Mouse (Mus musculus) adrenal gland, postnatal 10 days (tissue): ENCODE measurements around the gene Erg. TPM values are rescaled to one million over a fixed set of nuclear protein-coding genes. Genes with fewer than 3 reads are reported as not detected.
A peak's percentile ranks its signal among the peaks of the same experiment; 100 is the strongest.

Experiments used
- DNase-seq: peaks from one replicate; pipeline ENCODE4 v3.0.0; 2021; ENCODE audit warnings: mixed read lengths
- long read RNA-seq, 2 experiments: library from polyadenylated mRNA; stranded (forward); transcript quantifications; one replicate each; pipeline ENCODE4 v2.0.0; 2021
- total RNA-seq, 2 experiments: library from RNA; stranded (reverse); gene quantifications; 2 replicates each; pipeline ENCODE4 v1.2.3; 2021

Erg gene
- total RNA-seq, result 10 to 100 TPM; 27.5 to 29.6 TPM
- long read RNA-seq, experiment 1, partial matches to known transcripts, result 0 of 8 reads
- long read RNA-seq, experiment 1, other reads (novel, unspliced or antisense), result 7 of 8 reads
- long read RNA-seq, experiment 2, partial matches to known transcripts, result 1 of 5 reads
- long read RNA-seq, experiment 2, other reads (novel, unspliced or antisense), result 4 of 5 reads

DNA sequence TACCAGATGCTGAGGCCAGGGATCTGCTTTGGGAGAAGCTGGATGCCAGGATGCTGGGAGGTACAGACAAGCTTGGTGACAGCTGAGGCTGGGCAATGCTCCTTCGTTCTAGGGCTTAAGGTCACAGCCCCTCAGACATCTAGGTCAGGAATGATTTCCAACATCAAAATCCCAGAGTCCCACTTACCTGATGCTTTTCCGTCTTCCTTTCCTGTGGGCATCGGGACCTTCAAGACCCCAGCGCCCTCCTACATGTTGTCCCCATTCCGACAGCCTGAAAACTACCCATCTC is at the start of gene Erg:
Erg (minus strand) TSS at position 283 of the 292 bp plus-strand sequence.
- DNase-seq, result no peak

DNA sequence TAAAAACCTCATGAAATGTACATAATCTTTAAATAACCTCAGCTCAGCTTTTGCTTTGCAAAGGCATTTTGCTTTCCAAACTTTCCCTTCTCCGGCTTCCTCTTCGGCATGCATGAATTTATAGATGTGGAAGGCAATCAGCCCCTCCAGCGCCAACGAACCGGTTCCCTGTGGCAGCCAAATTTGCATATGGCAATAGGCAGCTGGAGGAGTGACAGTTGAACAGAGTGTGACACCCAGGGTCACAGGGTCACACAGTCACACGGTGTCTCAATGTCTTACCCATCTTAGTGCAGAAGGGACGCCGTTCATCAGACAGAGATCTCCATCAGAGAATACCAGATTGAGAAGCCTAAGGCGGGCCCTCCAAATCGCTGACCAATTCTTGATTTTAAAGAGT is 45.4 kb upstream of the Erg start:
- DNase-seq, result no peak

DNA sequence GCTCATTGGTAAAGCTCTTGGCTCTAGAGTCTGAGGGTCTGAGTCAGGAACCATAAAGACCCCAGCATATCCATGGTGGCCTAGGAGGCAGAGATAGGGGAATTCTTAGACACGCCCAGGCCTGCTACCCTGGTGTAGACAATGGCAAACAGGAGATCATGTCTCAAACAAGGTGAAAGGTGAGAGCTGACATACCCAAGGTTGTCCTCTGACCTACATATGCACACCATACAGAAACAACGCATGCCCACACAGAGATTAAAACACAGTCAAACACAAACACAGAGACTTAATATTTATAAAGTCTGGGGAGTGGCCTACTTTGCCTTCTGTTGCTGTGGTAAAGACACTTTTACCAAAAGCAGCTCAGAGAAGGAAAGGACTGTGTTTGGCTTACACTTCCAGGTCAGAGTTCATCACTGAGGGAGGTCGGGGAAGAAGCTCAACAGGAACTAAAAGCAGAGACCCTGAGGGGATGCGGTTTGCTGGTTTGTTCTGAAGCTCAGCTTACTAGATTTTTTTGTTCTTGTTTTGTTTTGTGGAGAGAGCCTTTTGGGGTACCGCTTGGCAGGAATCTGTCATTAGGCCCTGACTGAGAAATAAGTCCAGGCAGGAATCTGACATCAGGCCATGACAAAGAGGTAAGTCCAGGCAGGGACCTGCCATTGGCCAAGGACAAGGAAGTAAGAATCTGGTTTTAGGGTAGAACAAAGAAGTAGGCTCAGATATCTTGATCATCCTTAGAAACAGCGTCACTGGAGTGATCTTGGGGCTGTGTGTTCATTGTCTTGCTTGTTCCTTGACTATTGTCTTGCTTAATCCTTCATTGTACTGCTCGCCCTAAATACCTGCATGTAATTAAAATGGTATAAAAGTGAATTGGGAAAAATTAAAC is 37.7 kb upstream of the Erg start:
- DNase-seq, result no peak

DNA sequence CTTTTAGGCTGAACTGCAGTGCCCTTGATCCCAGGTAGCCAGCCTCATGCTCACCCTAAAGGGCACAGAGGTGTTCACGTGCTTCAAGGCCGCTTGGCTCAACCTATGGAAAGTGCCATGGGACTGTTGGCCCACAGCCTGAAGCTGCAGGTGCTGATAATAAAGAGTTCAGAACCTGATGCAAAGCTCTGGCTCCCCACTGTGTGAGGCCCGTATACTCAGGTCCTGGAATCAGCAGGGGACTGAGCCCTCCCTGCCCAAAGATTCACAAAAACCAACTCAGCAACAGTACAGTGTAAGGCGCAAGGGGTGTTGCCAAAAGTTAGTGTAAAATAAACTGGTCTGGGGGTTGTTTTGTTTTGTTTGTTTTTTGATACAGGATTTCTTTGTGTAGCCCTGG is 36.7 kb upstream of the Erg start:
- DNase-seq, result no peak

DNA sequence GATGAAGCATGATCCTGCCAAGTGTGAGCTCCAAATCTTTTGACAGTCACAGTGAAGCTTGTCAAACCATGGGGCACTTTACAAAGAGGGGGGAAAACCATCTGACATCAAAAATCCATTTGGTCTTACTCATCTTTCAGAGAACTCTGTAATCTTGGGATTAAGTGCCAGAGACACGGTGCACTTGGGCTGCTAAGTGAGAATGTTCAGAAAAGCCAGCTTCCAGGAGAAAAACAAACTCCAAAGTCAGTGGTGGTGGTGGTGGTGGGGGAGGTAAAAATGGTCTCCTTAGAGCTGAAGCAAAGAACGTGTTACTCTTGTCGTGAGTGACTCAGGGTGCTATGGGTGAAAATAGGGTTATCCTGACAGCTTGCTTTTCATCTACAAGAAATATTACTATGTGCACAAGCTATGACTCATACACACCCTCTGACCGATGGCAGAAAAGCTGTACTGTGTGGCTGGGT is 33.5 kb upstream of the Erg start:
- DNase-seq, result no peak

DNA sequence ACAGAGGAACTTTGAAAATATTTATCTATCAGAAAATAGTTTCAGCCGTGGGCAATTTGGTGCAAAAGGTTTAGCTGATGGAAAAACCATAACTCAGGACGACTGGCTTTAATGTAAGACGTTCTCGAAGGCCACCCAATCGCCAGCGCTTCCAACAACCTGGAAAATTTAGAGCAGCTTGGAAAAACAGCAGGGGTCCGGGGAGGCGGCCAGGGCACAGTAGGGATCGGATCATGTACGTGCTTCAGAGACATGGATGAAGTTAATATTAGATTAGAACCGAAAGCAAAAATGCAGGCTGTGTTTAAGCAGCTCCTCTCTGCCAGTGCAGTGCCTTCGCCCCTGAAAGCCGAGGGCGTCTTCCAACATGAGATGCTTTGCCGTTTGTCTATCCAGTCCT is 31.8 kb upstream of the Erg start:
- DNase-seq, result no peak

DNA sequence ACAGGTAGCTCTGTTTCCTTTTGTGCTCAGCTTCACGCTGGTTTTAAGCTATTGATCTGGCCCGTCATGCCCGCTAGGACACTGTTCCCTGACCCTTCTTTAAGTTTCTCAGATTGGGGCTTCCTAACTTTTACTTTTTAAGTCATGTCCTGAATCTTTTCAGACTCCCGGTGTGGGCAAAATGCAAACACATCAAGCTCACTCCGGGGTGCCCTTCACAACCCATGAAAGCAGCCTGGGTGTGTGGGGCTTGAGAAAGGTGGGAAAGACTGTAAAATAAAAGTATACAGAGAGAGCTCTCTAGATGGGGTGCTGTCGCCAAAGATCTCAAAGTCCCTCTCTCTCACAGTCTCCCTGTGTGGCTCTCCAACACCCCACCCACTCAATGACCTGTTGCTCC is 31.3 kb upstream of the Erg start:
- no peak for DNase-seq

DNA sequence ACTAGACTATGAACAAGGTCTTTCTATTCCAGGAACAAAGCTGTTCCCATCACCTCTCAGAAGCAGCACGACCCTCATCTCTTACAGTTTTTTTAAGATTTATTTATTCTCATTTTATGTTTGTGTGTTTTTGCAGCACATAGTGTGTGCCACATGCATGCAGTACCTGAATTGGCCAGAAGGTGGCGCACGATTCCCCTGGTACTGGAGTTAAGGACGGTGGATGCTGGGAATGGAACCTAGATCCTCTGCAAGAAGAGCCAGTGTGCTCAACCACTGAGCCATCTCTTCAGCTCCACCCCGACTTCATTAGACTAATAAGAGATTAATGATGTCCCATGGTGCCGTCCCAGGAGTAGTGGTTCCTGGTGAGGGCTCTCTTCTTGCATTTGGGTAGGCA is 29.2 kb upstream of the Erg start:
- DNase-seq, result peak; percentile 61

DNA sequence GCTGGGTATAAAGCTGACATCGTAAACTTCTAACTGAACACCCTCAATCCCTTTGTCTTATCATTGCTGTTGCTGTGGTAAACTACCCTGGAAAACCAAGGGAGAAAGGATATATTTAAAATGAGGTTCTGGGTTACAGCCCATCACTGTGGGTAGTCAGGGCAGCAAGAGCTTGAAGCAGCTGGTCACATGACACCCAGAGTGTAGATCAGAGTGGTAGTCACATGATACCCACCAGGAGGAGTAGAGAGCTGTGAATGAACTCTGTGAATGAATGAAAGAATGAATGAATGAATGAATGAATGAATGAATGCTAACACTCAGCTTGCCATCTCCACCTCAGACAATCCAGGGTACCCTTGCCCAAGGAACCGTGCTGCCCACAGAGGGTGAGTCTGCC is 28.1 kb upstream of the Erg start:
- no peak for DNase-seq

DNA sequence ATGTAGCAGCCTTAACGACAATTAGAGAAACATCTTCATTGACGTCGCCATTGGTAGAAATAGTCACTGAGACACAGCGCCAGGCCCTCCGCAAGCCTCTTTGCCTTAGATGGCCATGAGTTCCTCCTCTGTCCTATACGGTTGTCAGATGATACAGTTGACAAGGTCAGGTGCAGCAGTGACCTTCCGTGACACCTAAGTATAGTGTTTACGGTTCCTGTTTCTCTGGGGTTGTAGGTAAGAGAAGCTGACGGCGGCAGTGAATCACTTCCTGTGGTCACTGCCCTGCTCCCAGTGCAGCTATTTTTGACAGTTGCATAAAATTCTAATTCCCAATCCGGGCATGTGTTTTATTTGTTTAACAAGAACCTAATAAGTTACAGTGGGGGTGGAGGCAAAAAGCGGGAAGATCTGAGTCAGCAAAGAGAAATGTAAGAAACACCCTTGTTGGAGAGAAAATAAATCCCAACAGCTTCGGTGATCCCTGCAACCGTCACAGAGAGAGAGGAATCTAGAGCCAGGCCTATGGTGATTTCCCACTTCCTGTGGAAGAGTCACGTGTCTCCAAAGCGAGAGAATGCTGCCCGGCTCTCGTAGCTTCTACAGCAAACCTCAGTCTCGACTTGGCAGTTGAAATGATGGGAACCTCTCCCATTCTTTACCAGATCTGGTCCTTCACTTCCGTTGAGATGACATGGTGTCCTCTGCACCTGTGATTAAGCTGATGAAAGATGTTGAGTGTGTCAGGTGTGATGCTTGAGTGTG is 25.8 kb upstream of the Erg start:
- no peak for DNase-seq

DNA sequence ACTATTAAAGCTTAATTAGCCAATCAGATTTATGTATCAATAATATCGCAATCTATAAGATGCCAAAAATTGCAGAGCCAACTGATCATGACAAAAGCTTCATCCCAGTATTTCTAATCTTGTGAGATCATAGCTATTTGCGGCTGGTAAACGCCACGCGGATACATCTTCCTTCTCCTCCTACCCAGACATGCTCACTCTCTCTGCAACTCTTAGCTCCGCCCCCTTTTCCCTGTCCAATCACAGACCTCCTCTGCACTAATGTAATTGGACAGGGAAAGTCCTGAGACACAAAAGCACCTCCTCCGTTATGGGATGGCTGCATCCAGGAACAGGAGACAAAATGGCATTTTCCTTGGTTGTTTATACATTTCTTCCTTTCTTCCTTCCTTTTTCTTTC is 22.2 kb upstream of the Erg start:
- DNase-seq, result no peak

DNA sequence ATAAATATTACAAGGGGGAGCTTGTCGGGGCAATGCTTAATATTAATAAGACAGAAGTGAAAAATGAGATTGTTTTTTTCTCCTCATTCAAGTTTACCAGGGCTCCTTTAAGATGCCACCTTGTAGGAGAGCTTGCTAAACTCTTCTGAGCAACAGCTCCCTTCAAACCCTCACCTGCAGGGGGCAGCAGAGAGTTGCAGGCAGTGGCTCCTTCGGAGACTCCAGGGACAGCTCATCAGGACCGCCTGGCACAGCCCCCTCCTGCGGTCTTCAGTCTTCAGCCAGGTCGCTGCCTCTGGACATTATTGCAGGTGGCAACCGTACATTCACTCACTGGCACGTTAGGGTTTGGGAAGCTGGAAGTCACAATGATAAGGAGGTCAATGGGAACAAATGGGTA is 18.9 kb upstream of the Erg start:
- DNase-seq, result peak; percentile 91

DNA sequence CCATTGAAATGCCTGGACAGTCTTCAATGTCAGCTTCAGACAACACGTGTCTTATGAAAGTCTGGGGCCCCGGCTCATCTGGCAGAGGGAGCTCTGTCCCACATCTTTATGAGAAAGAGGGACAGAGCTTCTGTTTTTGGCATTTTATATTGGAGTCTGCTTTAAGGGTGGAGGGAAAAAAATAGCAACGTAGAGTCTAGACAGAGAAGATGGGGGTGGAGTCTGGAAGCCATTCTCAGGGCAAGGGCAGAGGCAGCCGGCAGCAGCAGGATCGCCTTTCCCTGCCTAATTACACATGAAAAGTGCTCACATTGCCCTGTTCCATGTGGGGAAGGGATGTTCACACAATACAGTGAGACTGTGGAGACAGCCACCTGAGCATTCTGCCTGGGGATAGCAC is 16.1 kb upstream of the Erg start:
- no peak for DNase-seq

DNA sequence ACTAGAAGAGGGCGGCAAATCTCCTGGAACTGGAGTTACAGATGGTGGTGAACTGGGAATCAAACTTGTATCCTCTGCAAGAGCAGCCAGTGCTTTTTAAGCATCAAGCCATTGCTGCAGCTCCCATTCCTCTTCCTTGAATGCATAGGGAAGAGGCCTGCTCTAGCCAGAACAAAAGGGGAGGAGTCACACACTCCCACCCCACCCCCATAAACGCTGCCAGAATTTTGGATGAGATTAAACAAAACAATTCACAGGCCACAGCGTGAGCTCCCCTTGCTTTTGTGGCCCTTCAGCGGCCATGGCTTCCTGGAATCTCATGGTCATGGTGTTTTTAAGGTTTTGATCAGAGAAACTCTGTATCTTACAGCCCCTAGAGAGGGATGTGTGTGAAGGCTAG is 15.4 kb upstream of the Erg start:
- DNase-seq, result no peak

DNA sequence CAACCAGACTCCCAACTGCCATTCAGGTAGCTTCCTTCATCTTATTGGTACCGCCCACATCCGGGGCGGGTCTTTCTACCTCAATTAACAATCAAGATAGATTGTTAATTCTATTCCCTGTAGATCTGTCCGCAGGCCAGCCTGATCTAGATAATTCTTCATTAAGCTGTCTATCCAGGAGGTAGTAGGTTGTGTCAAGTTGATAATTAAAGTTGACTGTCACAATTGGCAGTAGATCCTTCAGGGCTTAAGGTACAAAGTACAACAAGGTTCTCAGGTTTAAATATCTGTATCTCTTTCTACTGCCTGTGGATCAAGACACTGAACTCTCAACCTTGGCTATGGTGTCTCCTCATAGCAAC is 14.8 kb upstream of the Erg start:
- DNase-seq, result no peak

DNA sequence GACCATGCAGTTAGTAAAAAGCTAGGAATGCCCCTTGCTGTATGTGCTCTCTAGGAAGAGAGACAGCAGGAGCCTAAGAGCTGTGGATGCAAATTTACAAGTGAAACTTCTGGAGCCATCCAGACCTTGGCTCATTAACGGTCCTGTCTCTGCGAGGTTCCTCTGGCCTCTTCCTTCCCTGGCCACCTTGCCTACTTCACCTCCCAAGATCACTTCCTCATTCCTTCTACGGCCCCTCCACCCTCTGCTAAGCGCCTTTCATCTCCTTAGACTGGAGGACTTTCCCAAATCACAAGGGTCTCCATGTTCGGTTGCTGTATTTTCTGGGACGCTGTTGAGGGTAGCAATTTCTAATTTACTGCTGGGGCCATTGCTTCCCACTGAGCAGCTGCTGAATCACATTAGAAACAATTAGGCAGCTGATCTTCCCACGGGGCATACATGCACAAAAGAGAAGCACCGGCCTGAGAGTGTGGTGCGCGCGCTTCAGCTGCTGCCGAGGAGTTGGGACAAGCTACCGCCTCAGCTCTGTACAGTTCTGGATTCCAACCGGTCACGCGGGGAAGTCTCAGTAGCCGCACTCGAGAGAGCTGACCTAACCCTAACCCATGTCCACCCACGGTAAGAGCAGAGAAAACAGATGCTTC is 14.3 kb upstream of the Erg start:
- no peak for DNase-seq

DNA sequence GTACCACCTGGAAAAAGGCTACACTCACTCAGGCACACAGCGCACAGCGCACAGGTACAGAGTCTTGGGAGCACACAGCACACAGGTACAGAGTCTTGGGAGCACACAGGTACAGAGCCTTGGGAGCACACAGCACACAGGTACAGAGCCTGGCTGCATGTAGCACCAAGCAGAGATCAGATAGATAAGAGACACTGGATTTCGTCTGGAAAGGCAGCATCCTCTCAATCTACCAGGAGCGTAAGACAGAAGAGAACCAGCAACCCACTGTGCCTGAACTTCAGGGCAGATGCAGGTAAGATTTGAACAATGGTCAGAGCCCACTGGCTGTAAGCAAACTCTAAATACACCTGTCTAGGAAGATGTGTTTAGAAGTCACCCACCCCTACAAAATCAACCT is 12.5 kb upstream of the Erg start:
- no peak for DNase-seq

DNA sequence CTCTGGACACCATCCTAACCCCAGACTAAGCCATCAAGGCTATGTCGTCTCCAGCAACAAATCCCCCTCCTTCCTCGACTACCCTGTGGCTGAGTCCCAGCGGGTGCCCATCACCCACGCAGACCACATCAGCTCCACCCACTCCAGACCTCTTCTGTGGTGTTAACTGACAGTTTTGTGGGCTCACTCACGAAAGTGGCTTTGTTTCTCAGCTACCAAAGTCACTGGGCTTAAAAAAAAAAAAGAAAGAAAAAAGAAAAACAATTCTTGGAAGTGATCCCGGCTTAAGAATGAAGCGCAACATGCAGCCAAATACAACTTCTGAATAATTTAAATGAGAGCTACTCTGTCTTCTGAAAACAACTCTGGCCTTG is 11.2 kb upstream of the Erg start:
- DNase-seq, result no peak

DNA sequence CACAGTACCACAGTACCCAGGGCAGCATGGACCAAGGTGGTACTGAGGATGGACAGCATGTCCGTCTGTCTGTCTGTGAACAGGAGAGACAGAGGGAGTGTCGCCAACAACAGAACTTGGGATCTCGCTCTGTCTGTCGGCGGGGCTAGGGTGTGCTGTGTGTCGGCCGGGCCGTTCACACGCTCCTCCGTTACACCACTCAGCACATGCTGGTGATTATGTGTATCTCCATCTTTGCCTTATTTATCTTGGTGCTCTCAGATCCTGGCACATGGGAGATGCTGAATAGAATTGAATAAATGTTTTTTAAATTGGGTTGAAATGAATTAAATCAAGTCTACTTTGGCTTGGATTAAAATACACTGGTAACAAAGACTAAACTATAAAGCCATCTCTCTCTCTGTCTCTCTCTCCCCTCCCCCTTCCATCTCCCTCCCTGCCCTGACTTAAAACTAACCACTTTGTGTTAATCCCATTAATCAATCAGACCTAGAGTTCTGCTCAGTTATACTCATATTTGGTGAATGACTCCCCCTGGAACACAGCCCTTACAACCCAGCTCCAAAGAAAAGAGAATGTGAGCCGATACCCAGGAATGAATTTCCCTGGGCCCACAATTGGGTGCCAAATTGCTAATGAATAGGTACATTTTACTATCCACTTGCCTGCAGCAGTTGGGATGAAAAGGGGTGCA is 10.6 kb upstream of the Erg start:
- DNase-seq, result no peak

DNA sequence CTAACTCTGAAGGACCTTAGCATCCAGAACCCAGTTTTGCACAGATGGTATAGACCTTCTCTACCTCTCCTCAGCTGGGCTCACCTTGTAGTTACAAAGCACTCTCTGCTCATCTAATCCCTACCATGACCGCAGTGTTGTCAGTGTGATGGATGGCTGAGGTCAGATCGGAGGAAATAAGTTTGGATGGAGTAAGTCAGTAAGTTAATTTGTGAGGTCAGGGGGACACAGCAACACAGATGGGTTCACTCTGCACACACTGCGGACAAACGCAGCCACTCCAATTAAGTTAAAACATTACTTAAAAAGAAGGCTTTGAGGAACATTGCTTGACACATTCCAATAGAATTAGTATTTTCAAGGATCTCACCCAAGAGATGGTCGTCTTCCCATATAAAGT is 2.5 kb upstream of the Erg start:
- no peak for DNase-seq

DNA sequence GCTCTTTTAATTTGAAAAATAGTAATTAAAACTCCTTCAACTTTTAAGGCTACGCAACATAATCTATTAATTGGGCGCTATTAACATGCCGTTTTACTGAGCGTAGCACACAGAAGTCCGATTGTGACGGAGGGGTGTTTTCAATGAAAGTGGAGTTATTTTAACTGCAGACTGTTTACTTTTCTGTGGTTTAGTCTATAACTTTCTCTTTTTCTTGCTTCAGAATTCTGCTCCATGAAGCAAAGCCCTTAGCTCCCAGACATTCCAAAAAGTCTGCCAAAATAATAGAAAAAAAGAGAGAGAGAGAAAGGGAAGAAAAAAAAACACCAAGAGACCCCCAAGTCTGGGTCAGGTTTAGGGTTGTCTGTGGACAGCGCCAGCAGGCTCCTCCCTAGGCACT is 333 bp upstream of the Erg start:
- no peak for DNase-seq

DNA sequence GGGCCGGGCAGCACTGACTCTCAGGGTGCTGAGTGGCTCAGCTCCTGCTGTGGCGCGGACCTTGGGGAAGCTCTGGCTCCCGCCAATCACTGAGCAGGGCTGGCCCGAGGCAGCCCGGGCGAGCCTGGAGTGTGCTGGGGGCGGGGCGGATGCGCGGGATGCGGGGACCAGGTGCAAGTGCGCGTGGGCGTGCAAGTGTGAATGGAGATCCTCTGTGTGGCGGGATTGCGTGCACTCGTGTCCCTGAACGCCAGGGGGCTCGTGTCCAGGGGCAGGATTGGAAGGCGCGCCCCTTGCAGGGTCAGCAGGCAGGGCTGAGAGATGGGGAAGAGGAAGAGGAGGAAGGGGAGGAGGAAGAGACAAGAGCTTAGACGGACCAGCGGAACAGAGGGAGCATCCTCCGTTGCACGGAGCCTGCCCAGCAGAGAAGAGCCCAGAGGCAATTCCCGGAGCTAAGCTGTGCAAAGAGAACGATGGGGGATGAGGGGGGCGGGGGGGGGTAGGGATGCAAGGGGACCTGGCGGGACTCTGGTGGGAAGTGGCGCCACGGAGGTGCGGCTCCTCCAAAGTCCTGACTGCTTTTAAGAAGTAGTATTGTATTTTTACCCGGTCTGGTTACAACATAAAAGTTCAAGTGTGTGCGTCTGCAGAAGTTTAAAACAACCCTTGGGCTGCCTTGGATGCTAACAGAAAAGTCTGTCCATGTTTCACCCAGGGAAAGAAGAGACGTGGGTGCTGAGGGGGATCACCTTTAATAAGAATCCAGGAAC is 667 bp downstream of the Erg start:
- DNase-seq, result peak; percentile 43
